Mouse (Mus musculus): ENCODE measurements around the gene Ppp5c.
A peak's percentile ranks its signal among the peaks of the same experiment; 100 is the strongest.

GRCm38 (mm10) chr7:16988405-16988804 lies 39.3 kb downstream of the Ppp5c start:
- TF ChIP-seq USF1 (IDR thresholded peaks at IDR 0.05; ENCODE audit: low read depth), result no peak
- TF ChIP-seq MYOD1 (IDR thresholded peaks at IDR 0.05; ENCODE audit: control insufficient read depth in 1 of 3, insufficient read length in 2 of 3, low read depth in 2 of 3), result peak in 2 of 3 experiments; percentile 69 to 70
- no peak for TF ChIP-seq POLR2A (IDR thresholded peaks at IDR 0.05; ENCODE audit: insufficient read length, low read depth)
- peak; percentile 48 for TF ChIP-seq TCF12 (IDR thresholded peaks at IDR 0.05; ENCODE audit: insufficient read depth, poor library complexity, severe bottlenecking)
- TF ChIP-seq CEBPB (IDR thresholded peaks at IDR 0.05; ENCODE audit: insufficient read depth, poor library complexity, severe bottlenecking), result no peak
- no peak for TF ChIP-seq POLR2AphosphoS2 (IDR thresholded peaks at IDR 0.05; ENCODE audit: insufficient read length, low read depth)
- no peak for TF ChIP-seq MAX (IDR thresholded peaks at IDR 0.05; ENCODE audit: low read depth)
- no peak for TF ChIP-seq E2F4 (IDR thresholded peaks at IDR 0.05; ENCODE audit: insufficient read depth)
- no peak for TF ChIP-seq SRF (IDR thresholded peaks at IDR 0.05; ENCODE audit: control insufficient read depth, insufficient read length, low read depth)
- peak; percentile 23 for TF ChIP-seq TCF3 (IDR thresholded peaks at IDR 0.05; ENCODE audit: insufficient read length, low read depth)
- no peak for TF ChIP-seq REST (IDR thresholded peaks at IDR 0.05; ENCODE audit: insufficient read depth, insufficient read length)
- peak in 1 of 3 experiments; percentile 50 for TF ChIP-seq MYOG (IDR thresholded peaks at IDR 0.05; ENCODE audit: control insufficient read depth in 1 of 3, insufficient read depth in 1 of 3, insufficient read length in 2 of 3, low read depth in 2 of 3)
